Mouse (Mus musculus) frontal cortex, postnatal 10 days (tissue): ENCODE measurements around the gene Dtx1.

Experiments
- DNase-seq, 2 experiments: peaks; one replicate each; pipeline ENCODE4 v3.0.0; 2022; ENCODE audit warnings: low spot score in 2 of 2, mixed read lengths in 1 of 2

The Dtx1 gene

GRCm38 (mm10) chr5:120711827-120712226, at the start of gene Dtx1:
Dtx1 (minus strand) TSS chr5:120711927.
- no peak for DNase-seq

GRCm38 (mm10) chr5:120754215-120754614, 42.5 kb upstream of the Dtx1 start:
- no peak for DNase-seq

GRCm38 (mm10) chr5:120752786-120753185, 41.1 kb upstream of the Dtx1 start:
- no peak for DNase-seq

GRCm38 (mm10) chr5:120751206-120751605, 39.5 kb upstream of the Dtx1 start:
- DNase-seq = no peak

GRCm38 (mm10) chr5:120749688-120750087, 38.0 kb upstream of the Dtx1 start, which contains the start of gene Oas2:
Oas2 (minus strand) TSS chr5:120749853.
- DNase-seq = no peak

GRCm38 (mm10) chr5:120746451-120746850, 34.7 kb upstream of the Dtx1 start:
- peak in 1 of 2 experiments; percentile 56 for DNase-seq

GRCm38 (mm10) chr5:120742125-120742524, 30.4 kb upstream of the Dtx1 start:
- DNase-seq = no peak

- DNase-seq = peak; percentile 35 to 36
These were observed 22.8 kb upstream of the Dtx1 start for GRCm38 (mm10) chr5:120734380-120734990.

- no peak for DNase-seq
These were observed 22.0 kb upstream of the Dtx1 start for GRCm38 (mm10) chr5:120733696-120734095.

- DNase-seq = no peak
These were observed 21.0 kb upstream of the Dtx1 start for GRCm38 (mm10) chr5:120732740-120733139.

GRCm38 (mm10) chr5:120729319-120729718, 17.6 kb upstream of the Dtx1 start:
- DNase-seq = no peak

- no peak for DNase-seq
These were observed 14.2 kb upstream of the Dtx1 start for GRCm38 (mm10) chr5:120725811-120726455.

- no peak for DNase-seq
These were observed 9.3 kb upstream of the Dtx1 start for GRCm38 (mm10) chr5:120721005-120721404.

GRCm38 (mm10) chr5:120718600-120719378, 7.1 kb upstream of the Dtx1 start:
- no peak for DNase-seq

GRCm38 (mm10) chr5:120717136-120717535, 5.4 kb upstream of the Dtx1 start:
- DNase-seq = no peak

- peak in 1 of 2 experiments; percentile 75 for DNase-seq
These were observed 2.6 kb upstream of the Dtx1 start for GRCm38 (mm10) chr5:120714314-120714713.

GRCm38 (mm10) chr5:120712721-120713120, 994 bp upstream of the Dtx1 start:
- peak in 1 of 2 experiments; percentile 42 for DNase-seq

- DNase-seq = peak; percentile 69 to 80
These were observed 311 bp downstream of the Dtx1 start for GRCm38 (mm10) chr5:120711416-120711815.

GRCm38 (mm10) chr5:120710826-120711248, 890 bp downstream of the Dtx1 start:
- peak in 1 of 2 experiments; percentile 68 for DNase-seq

- DNase-seq = peak in 1 of 2 experiments; percentile 63
These were observed 1.4 kb downstream of the Dtx1 start for GRCm38 (mm10) chr5:120710161-120710825.

- no peak for DNase-seq
These were observed 4.8 kb downstream of the Dtx1 start for GRCm38 (mm10) chr5:120706976-120707375.

- DNase-seq = no peak
These were observed 5.2 kb downstream of the Dtx1 start for GRCm38 (mm10) chr5:120706541-120706940.
